Mouse (Mus musculus) B cell, adult 62 days (primary cell): ENCODE results near the gene Zscan21. TPM values are rescaled to one million over a fixed set of nuclear protein-coding genes. Genes with fewer than 3 reads are reported as not detected.

Source experiments
- total RNA-seq: library from RNA; stranded (reverse); gene quantifications from 4 replicates; pipeline ENCODE4 v1.2.4, GENCODE M21; 2023

Zscan21 gene
- total RNA-seq, result 7.5 to 14.3 TPM (median 10.9 TPM) in 4 replicates

DNA sequence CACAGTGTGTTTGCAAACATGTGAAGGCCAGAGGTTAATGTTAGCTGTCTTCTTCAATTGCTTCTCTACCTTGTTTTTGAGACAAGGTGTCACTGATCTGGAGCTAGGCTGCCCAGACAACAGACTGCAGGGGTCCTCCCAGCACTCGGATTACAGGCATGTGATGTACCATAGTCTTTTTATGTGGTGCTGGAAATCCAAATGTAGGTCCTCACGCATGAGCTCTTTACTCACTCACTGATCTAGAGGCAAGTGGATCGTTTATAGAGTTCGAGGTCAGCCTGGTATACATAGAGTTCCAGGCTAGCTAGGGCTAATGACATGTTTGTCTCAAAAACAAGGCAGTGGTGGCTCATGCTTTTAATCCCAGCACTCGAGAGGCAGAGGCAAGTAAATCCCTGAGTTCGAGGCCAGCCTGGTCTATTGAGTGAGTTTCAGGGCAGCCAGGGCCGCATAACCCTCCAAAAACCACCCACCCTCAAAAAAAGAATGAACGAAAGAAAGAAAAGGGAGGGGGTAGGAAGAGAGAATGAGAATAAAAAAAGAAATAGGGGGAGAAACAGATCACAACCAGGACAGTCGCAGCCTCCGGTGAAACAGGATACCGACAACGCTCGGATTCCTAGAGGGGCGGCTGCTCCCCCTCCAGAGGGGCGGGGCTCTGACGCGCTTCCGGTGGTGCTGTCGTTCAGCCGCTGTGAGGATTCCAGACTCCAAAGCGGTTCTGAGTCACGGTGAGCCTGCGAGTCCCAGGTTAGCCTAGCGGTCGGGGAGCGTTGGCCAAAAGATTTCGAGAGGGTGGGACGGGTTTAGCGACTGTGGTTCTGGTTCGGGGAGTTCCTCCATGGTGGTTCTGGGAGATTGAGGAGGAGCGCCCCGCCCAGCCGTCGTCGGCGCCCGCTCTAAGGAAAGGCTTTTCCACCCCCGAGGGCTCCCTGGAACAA lies at the start of gene Zscan21:
TSS of gene Zscan21 (plus strand) at position 649 of the 944 bp plus-strand sequence.

DNA sequence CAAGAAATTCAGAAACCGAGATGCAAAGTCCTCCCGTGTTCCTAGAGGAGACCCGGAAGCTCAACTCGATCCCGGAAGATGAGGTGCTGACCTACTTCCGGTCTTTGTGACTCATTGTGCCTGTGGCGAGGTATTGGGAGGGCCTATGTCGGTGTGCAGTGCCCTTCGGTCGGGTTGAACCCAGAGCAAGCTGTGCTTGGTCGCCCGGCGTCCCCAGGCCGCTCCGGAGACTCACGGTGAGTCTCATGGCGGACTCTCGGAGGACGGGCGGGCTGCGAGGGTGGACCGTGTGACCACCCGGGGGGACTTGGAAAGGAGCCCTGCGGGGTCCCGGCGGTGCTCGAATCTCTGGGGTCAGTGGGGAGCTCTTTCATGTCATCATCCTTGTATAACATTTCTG lies 31.7 kb upstream of the Zscan21 start, which contains the start of gene Zkscan1:
TSS of gene Zkscan1 (plus strand) at position 89 of the 400 bp plus-strand sequence.

DNA sequence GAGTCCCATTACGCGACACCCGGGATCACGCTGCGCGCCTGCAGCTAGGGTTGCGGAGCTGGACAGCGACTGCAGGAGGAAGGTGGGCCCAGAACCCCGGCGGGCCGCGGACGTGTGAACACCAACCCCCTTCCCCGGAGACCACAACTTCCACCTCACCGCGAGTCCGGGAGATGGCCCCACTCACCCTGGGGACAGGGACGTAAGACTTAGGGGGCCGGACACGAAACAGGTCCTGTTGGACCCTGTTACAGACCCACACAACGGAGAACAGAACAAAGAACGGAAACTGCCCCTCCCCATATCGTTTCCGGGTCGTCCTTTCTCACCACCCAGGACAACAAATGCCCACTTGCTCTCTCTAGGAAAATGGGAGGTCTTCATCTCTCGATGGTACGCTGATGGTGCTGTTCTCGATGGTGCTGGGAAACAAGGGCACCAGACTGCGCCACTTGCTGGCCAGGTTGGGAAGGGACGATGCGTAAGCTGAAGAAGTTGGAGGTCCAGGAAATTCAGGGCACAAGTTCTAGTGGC lies 38.8 kb downstream of the Zscan21 start, which contains the start of gene Zfp113:
TSS of gene Zfp113 (minus strand) at position 302 of the 534 bp plus-strand sequence.

DNA sequence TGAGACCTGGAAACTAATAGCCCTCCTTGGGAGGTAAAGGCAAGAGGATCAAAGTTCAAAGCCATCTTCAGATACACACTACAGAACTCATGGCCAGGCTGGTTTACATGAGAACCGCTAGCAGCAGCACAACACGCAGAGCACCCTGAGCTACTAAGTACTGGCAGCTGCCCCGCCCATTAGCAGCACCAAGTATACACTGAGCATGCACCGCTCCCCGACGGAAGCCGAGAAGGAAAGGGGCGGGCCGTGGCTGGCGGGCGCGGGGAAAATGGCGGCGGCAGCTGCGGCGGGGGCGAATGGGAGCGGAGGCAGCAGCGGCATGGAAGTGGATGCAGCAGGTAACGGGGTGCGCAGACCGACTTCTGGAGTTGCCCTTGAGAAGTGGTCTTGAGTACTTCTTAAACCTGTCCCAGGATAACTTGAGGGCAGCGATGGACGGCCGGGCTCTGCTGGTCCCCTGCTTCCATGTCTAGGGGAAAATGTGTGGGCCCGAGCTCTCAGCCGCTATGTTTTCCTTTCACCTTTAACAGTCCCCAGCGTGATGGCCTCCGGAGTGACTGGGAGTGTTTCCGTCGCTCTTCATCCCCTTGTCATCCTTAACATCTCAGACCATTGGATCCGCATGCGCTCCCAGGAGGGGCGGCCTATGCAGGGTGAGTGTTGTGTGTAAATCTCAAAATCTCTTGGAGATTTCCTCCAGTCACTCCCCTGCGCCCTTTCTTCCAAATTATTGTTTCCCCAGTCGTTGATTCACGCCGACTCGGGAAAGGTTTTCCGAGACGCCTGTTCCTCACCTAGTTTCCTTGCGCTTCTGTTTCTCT lies 44.4 kb downstream of the Zscan21 start, which contains the start of gene Cops6:
TSS of gene Cops6 (plus strand) at position 230 of the 824 bp plus-strand sequence.

DNA sequence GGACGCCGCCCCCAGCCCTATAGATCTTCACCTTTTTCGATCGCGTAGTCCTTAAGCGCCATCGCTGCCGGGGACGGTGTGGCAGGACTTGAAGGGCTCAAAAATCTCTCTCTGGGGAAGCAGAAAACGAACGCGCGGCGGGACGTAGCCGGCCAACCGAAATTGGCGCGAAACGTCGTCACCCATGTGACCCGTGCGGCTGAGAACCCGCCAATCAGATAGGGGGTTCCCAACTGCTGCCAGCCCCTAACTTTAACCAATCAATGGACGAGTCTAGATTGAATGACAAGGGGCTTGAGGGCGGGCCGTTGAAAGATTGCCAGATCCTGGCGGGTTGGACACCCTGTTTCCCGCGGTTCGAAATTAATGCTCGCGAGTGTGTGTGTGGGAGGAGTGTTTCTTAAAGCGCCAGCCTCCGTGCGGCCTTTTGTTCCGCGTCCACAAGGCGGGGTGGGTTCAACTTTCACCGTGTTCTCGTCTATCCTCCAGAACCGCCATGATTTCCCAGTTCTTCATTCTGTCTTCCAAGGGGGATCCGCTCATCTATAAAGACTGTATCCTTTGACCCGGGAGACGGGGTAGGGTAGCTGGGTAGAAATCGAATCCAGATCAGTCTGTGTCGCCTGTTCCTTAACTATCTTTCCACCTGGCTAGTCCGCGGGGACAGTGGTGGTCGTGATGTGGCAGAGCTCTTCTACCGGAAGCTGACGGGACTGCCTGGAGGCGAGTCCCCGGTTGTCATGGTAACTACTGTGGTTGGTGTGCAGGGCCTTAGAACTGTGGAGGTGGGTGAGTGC lies 55.2 kb downstream of the Zscan21 start, which contains the start of the genes Ap4m1 and Mcm7:
TSS of gene Ap4m1 (plus strand) at position 308 of the 797 bp plus-strand sequence.
TSS of gene Mcm7 (minus strand) at position 728 of the 797 bp plus-strand sequence.

Other genes with a start within 250 kb of the Zscan21 start
- gene Pilrb2, start 245.1 kb upstream of the Zscan21 start, total RNA-seq, result 0.81 to 2.7 TPM in 2 of 4 replicates, not detected in the others
- gene Cyp3a13, start 195.3 kb upstream of the Zscan21 start, total RNA-seq, result not detected in 4 replicates
- gene Gjc3, start 153.8 kb upstream of the Zscan21 start, total RNA-seq, result not detected in 4 replicates
- not detected in 4 replicates for gene Azgp1, start 135.4 kb upstream of the Zscan21 start, total RNA-seq
- not detected in 4 replicates for gene Smok3a, start 95.6 kb upstream of the Zscan21 start, total RNA-seq
- not detected in 4 replicates for gene Smok3b, start 95.5 kb upstream of the Zscan21 start, total RNA-seq
- gene Smok3c, start 63.7 kb upstream of the Zscan21 start, total RNA-seq, result not detected in 4 replicates
- gene Zkscan1, start 31.8 kb upstream of the Zscan21 start, total RNA-seq, result 16.7 to 18.6 TPM (median 17.1 TPM) in 4 replicates
- 8.3 to 11.6 TPM (median 9.5 TPM) in 4 replicates for gene Zfp113, start 38.8 kb downstream of the Zscan21 start, total RNA-seq
- gene Cops6, start 44.2 kb downstream of the Zscan21 start, total RNA-seq, result 48.8 to 54.2 TPM (median 50.0 TPM) in 4 replicates
- gene Ap4m1, start 55.1 kb downstream of the Zscan21 start, total RNA-seq, result 33.4 to 38.4 TPM (median 35.6 TPM) in 4 replicates
- 50.1 to 67.0 TPM (median 54.9 TPM) in 4 replicates for gene Mcm7, start 55.5 kb downstream of the Zscan21 start, total RNA-seq
- gene Taf6, start 70.5 kb downstream of the Zscan21 start, total RNA-seq, result 27.6 to 29.1 TPM (median 28.3 TPM) in 4 replicates
- gene Cnpy4, start 70.6 kb downstream of the Zscan21 start, total RNA-seq, result 14.6 to 16.4 TPM (median 15.4 TPM) in 4 replicates
- gene Mblac1, start 77.4 kb downstream of the Zscan21 start, total RNA-seq, result 0.91 to 1.6 TPM (median 1.3 TPM) in 4 replicates
- gene Nxpe5, start 109.0 kb downstream of the Zscan21 start, total RNA-seq, result not detected in 4 replicates
- 30.0 to 42.9 TPM (median 38.4 TPM) in 4 replicates for gene Lamtor4, start 138.6 kb downstream of the Zscan21 start, total RNA-seq
- gene BC037034, start 147.1 kb downstream of the Zscan21 start, total RNA-seq, result 47.3 to 60.1 TPM (median 49.0 TPM) in 4 replicates
- not detected in 4 replicates for gene Gal3st4, start 155.9 kb downstream of the Zscan21 start, total RNA-seq
- gene Gm43720, start 163.1 kb downstream of the Zscan21 start, total RNA-seq, result not detected in 4 replicates
- 2.0 to 3.0 TPM (median 2.0 TPM) in 4 replicates for gene Gpc2, start 163.1 kb downstream of the Zscan21 start, total RNA-seq
- 0.12 TPM in 1 of 4 replicates, not detected in the others for gene Stag3, start 163.3 kb downstream of the Zscan21 start, total RNA-seq
- gene Pvrig, start 225.1 kb downstream of the Zscan21 start, total RNA-seq, result 0.53 TPM in 1 of 4 replicates, not detected in the others